In the genomic region with DNA sequence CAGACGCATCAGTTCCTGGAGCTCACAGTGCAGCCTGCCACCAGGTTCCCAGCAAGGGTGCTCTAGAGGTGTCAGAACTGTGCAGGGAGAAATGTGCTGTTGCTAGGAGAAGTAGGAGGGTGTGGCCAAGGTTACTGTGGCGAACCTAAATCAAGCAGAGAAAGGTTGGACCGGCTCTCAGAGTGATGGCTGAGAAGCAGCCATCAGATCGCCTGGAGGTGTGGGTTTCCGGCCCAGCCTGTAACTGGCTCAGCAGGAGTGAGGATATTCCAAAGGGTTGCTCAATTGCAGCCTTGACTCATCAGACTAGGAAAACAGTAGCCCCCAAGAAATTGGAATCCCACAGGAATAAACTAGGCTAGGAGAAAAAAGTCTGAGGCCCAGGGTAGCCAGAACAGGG, we compare ENCODE assay signal across 17 mouse cellular contexts. TPM values are rescaled to one million over a fixed set of nuclear protein-coding genes. Genes with fewer than 3 reads are reported as not detected.
DNase-seq lines count a peak whose midpoint lies in the region; ATAC-seq and TF ChIP-seq lines count a peak whose summit lies in the region.
"Had no signal": no experiment of that assay in that cellular context is flagged by ENCODE, and none has a peak within 500 bp of the region (broad histone marks: within the 10 kb centered on the region; RNA-seq: fewer than 3 reads in every experiment).

No protein-coding gene starts in this region.

- peaks cover 8% of the 10 kb centered on the region for H3K79me3 ChIP-seq in C2C12 (ENCODE audit: low read depth)

- H3ac ChIP-seq in C2C12 (ENCODE audit: control insufficient read depth, insufficient read length, low read depth): no peak overlapping the region

- no peak overlapping the region for H3K27ac ChIP-seq in kidney, adult 2 months (ENCODE audit: insufficient read depth, low read depth, low read length)
- peak overlapping the region; percentile 60; the same call in 1 of the 2 replicates for H3K27ac ChIP-seq in embryonic facial prominence, embryonic 10.5 days (replicated peaks)
- 0 out of 2 replicates have a peak overlapping the region, but pooled peaks have one; percentile 11 for H3K27ac ChIP-seq in limb, embryonic 13.5 days
- H3K27ac ChIP-seq in hindbrain, postnatal 0 days: no peak overlapping the region
- H3K27ac ChIP-seq: liver, embryonic 14.5 days; neural tube, embryonic 12.5 days had no signal

- 47% methylated on average over 5 of the region's 5 CpGs for WGBS in kidney, adult 2 months
- WGBS in embryonic facial prominence, embryonic 10.5 days: 21% methylated on average over 5 of the region's 5 CpGs
- WGBS in limb, embryonic 13.5 days: 25% methylated on average over 5 of the region's 5 CpGs
- WGBS in hindbrain, postnatal 0 days: 31% methylated on average over 5 of the region's 5 CpGs

- no peak overlapping the region for H3K4me3 ChIP-seq in kidney, adult 2 months (ENCODE audit: insufficient read depth, low read depth, low read length)
- no peak overlapping the region for H3K4me3 ChIP-seq in C2C12 (ENCODE audit: insufficient read depth, poor library complexity, severe bottlenecking)
- no peak overlapping the region for H3K4me3 ChIP-seq in embryonic facial prominence, embryonic 10.5 days
- no peak overlapping the region for H3K4me3 ChIP-seq in limb, embryonic 13.5 days
- H3K4me3 ChIP-seq in hindbrain, postnatal 0 days (ENCODE audit: low read length): no peak overlapping the region
- H3K4me3 ChIP-seq: heart, embryonic 12.5 days; neural tube, embryonic 12.5 days had no signal

- no peak for ATAC-seq in limb, embryonic 13.5 days (ENCODE audit: low FRiP score, low read depth)
- ATAC-seq in hindbrain, postnatal 0 days: no peak

- peaks cover 14% of the 10 kb centered on the region for H3K79me2 ChIP-seq in C2C12 (ENCODE audit: control insufficient read depth, insufficient read depth)

- no peaks in the 10 kb centered on the region for H3K27me3 ChIP-seq in kidney, adult 2 months (replicated peaks; ENCODE audit: control insufficient read depth, insufficient read depth, low read length)
- no peaks in the 10 kb centered on the region for H3K27me3 ChIP-seq in C2C12 (ENCODE audit: control insufficient read depth, insufficient read depth, insufficient read length)
- peaks cover 29% of the 10 kb centered on the region for H3K27me3 ChIP-seq in embryonic facial prominence, embryonic 10.5 days (replicated peaks; ENCODE audit: low read depth, poor library complexity, severe bottlenecking)
- H3K27me3 ChIP-seq in limb, embryonic 13.5 days: no peaks in the 10 kb centered on the region
- no peaks in the 10 kb centered on the region for H3K27me3 ChIP-seq in hindbrain, postnatal 0 days (ENCODE audit: insufficient read depth, low read length)

- no peak overlapping the region for H3K9ac ChIP-seq in limb, embryonic 13.5 days
- H3K9ac ChIP-seq in hindbrain, postnatal 0 days (replicated peaks; ENCODE audit: low read length): no peak overlapping the region
- H3K9ac ChIP-seq: heart, embryonic 12.5 days; neural tube, embryonic 12.5 days had no signal

- H3K9me3 ChIP-seq in embryonic facial prominence, embryonic 10.5 days: no peaks in the 10 kb centered on the region
- H3K9me3 ChIP-seq in limb, embryonic 13.5 days: no peaks in the 10 kb centered on the region
- no peaks in the 10 kb centered on the region for H3K9me3 ChIP-seq in hindbrain, postnatal 0 days (ENCODE audit: low read length)
- H3K9me3 ChIP-seq: heart, embryonic 12.5 days; neural tube, embryonic 12.5 days had no signal

- no peak for TF ChIP-seq POLR2A in kidney, adult 2 months (IDR thresholded peaks at IDR 0.05; ENCODE audit: low read depth, low read length)

- H3K4me2 ChIP-seq in limb, embryonic 13.5 days (replicated peaks): no peak overlapping the region
- H3K4me2 ChIP-seq in hindbrain, postnatal 0 days (ENCODE audit: low read depth, low read length): no peak overlapping the region
- H3K4me2 ChIP-seq: heart, embryonic 12.5 days; neural tube, embryonic 12.5 days had no signal

- TF ChIP-seq CTCF in kidney, adult 2 months (conservative IDR thresholded peaks at IDR 0.05; ENCODE audit: insufficient read depth, insufficient read length, low read depth, low read length): no peak
- no peak for TF ChIP-seq CTCF in C2C12 (IDR thresholded peaks at IDR 0.05; ENCODE audit: control insufficient read depth, insufficient read depth, insufficient read length)
- no peak for TF ChIP-seq CTCF in hindbrain, postnatal 0 days (IDR thresholded peaks at IDR 0.05; ENCODE audit: low read depth)

- peak; percentile 47 for DNase-seq in kidney, adult 2 months
- DNase-seq in kidney, adult 18-20 months: no peak
- DNase-seq in embryonic facial prominence, embryonic 10.5 days (ENCODE audit: low spot score): no peak
- no peak for DNase-seq in heart, adult 11 months
- no peak for DNase-seq in cerebellum, postnatal 36 days
- no peak for DNase-seq in hindbrain, postnatal 0 days (ENCODE audit: low spot score)
- DNase-seq: adrenal gland, postnatal 36 days; B cell, adult 2 months; midbrain, embryonic 14.5 days; retina, postnatal 1 day; spleen, adult 18-20 months had no signal

- H3K36me3 ChIP-seq in kidney, adult 2 months (ENCODE audit: control insufficient read depth, insufficient read depth, low read length): no peaks in the 10 kb centered on the region
- H3K36me3 ChIP-seq in C2C12 (ENCODE audit: control insufficient read depth, insufficient read depth): no peaks in the 10 kb centered on the region
- H3K36me3 ChIP-seq in embryonic facial prominence, embryonic 10.5 days (replicated peaks): no peaks in the 10 kb centered on the region
- no peaks in the 10 kb centered on the region for H3K36me3 ChIP-seq in limb, embryonic 13.5 days
- H3K36me3 ChIP-seq in hindbrain, postnatal 0 days (ENCODE audit: insufficient read depth, low read length): no peaks in the 10 kb centered on the region
- H3K36me3 ChIP-seq: heart, embryonic 12.5 days; neural tube, embryonic 12.5 days had no signal

- peaks cover 4% of the 10 kb centered on the region; the same call in 1 of the 2 replicates for H3K4me1 ChIP-seq in kidney, adult 2 months (ENCODE audit: control insufficient read depth, insufficient read depth, low read length)
- H3K4me1 ChIP-seq in embryonic facial prominence, embryonic 10.5 days: peaks cover 39% of the 10 kb centered on the region
- peaks cover 16% of the 10 kb centered on the region for H3K4me1 ChIP-seq in limb, embryonic 13.5 days
- peaks cover 4% of the 10 kb centered on the region for H3K4me1 ChIP-seq in hindbrain, postnatal 0 days (ENCODE audit: insufficient read depth, low read length)

TF ChIP-seq in C2C12, 6 proteins besides CTCF, POLR2A, EP300 and RAD21:
- TF ChIP-seq CEBPB (IDR thresholded peaks at IDR 0.05; ENCODE audit: low read depth) (peak; percentile 43), USF1 (IDR thresholded peaks at IDR 0.05; ENCODE audit: low read depth) (no peak)

RNA-seq across cellular contexts. Expression of a gene that starts 3.4 kb away (rescaled TPM):
- 8.5 and 10.8 TPM in 2 replicates for polyA plus RNA-seq in kidney, adult 2 months (2012; rRNA removed)
- polyA plus RNA-seq in C2C12 (2012; fragmentation: generic; extraction: Trizol): 14.6 TPM
- 38.9 and 42.5 TPM in 2 replicates for polyA plus RNA-seq in embryonic facial prominence, embryonic 10.5 days (2016; fragmentation: Nextera tagmentation; extraction: Ambion mirVana)
- polyA plus RNA-seq in limb, embryonic 13.5 days (2015; fragmentation: Nextera tagmentation; extraction: Ambion mirVana): 56.7 and 57.9 TPM in 2 replicates
- total RNA-seq in hindbrain, postnatal 0 days (2014; rRNA removed): 43.6 and 45.5 TPM in 2 replicates
- 68.9 and 70.3 TPM in 2 replicates for polyA plus RNA-seq in hindbrain, postnatal 0 days (2015; fragmentation: Nextera tagmentation; extraction: Ambion mirVana)

RNA-seq across cellular contexts. Expression of a gene that starts 7.8 kb away (rescaled TPM):
- 0.09 TPM in 1 of 2 replicates, not detected in the other for polyA plus RNA-seq in kidney, adult 2 months (2012; rRNA removed)
- polyA plus RNA-seq in C2C12 (2012; fragmentation: generic; extraction: Trizol): 0.14 TPM
- 8.2 and 11.2 TPM in 2 replicates for polyA plus RNA-seq in embryonic facial prominence, embryonic 10.5 days (2016; fragmentation: Nextera tagmentation; extraction: Ambion mirVana)
- 2.9 and 5.5 TPM in 2 replicates for polyA plus RNA-seq in limb, embryonic 13.5 days (2015; fragmentation: Nextera tagmentation; extraction: Ambion mirVana)
- total RNA-seq in hindbrain, postnatal 0 days (2014; rRNA removed): 0.29 and 2.1 TPM in 2 replicates
- 1.1 TPM in 2 replicates for polyA plus RNA-seq in hindbrain, postnatal 0 days (2015; fragmentation: Nextera tagmentation; extraction: Ambion mirVana)
- total RNA-seq: left cerebral cortex, adult 18-20 months had no signal

RNA-seq across cellular contexts. Expression of a gene that starts 58.3 kb away (rescaled TPM):
- polyA plus RNA-seq in kidney, adult 2 months (2012; rRNA removed): 90.1 and 115 TPM in 2 replicates
- polyA plus RNA-seq in C2C12 (2012; fragmentation: generic; extraction: Trizol): 94.9 TPM
- polyA plus RNA-seq in embryonic facial prominence, embryonic 10.5 days (2016; fragmentation: Nextera tagmentation; extraction: Ambion mirVana): 127 and 133 TPM in 2 replicates
- polyA plus RNA-seq in limb, embryonic 13.5 days (2015; fragmentation: Nextera tagmentation; extraction: Ambion mirVana): 187 and 193 TPM in 2 replicates
- 149 and 166 TPM in 2 replicates for total RNA-seq in hindbrain, postnatal 0 days (2014; rRNA removed)
- 231 and 239 TPM in 2 replicates for polyA plus RNA-seq in hindbrain, postnatal 0 days (2015; fragmentation: Nextera tagmentation; extraction: Ambion mirVana)

Comparison
In these comparisons a context has a peak if more than half of its experiments do, and no peak if none do; other contexts are left out.
1. H3K27ac ChIP-seq: peak in embryonic facial prominence, embryonic 10.5 days (single experiment) and limb, embryonic 13.5 days (single experiment); none in kidney, adult 2 months (single experiment) and hindbrain, postnatal 0 days (single experiment).